Mouse (Mus musculus) heart, postnatal 36 days (tissue): ENCODE measurements around the gene Galntl6. TPM values are rescaled to one million over a fixed set of nuclear protein-coding genes. Genes with fewer than 3 reads are reported as not detected.
"Not testable (repeated sequence)": the region's sequence is repeated elsewhere in the genome, so short reads cannot be mapped to it uniquely, and the experiment has no call there.

Experiments
- DNase-seq, 2 experiments: peaks; one replicate each; pipeline ENCODE4 v3.0.0; 2021 to 2022
- intact Hi-C: fragments of 180-260 bp; cut with DNase I; formaldehyde crosslinking; loops from one replicate; pipeline ENCODE4 v1.15.1; 2025
- total RNA-seq, 2 experiments: library from RNA; stranded (reverse); gene quantifications; 2 replicates each; pipeline ENCODE4 v1.2.3; 2021

Galntl6 gene
- total RNA-seq, 2 experiments from 2014 or later, result not detected

GRCm38 (mm10) chr8:57779551-57779950 lies 1132.9 kb downstream of the Galntl6 start:
- intact Hi-C loops, result no loop called here

GRCm38 (mm10) chr8:57777988-57778721 lies 1134.3 kb downstream of the Galntl6 start:
- intact Hi-C loops, result no loop called here
- DNase-seq, result no peak

More at GRCm38 (mm10) chr8:57779551-57779950, 1132.9 kb downstream of the Galntl6 start:
- no peak for DNase-seq

GRCm38 (mm10) chr8:57776723-57777122 lies 1135.7 kb downstream of the Galntl6 start:
- intact Hi-C loops, result no loop called here
- no peak for DNase-seq

GRCm38 (mm10) chr8:57772732-57773265 lies 1139.6 kb downstream of the Galntl6 start:
- no peak for DNase-seq
- intact Hi-C loops, result no loop called here

- DNase-seq, result no peak
- intact Hi-C loops, result no loop called here
These were observed 1144.9 kb downstream of the Galntl6 start for GRCm38 (mm10) chr8:57767541-57767940.

GRCm38 (mm10) chr8:57766471-57767065 lies 1145.9 kb downstream of the Galntl6 start:
- intact Hi-C loops, result no loop called here
- DNase-seq, result no peak

GRCm38 (mm10) chr8:57765726-57766351 lies 1146.6 kb downstream of the Galntl6 start:
- no peak for DNase-seq

GRCm38 (mm10) chr8:57765192-57765591 lies 1147.2 kb downstream of the Galntl6 start:
- intact Hi-C loops, result no loop called here
- DNase-seq, result no peak

More at GRCm38 (mm10) chr8:57765726-57766351, 1146.6 kb downstream of the Galntl6 start:
- intact Hi-C loops, result no loop called here

- intact Hi-C loops, DNase-seq: not testable (repeated sequence)
These were observed 1149.8 kb downstream of the Galntl6 start for GRCm38 (mm10) chr8:57762622-57763021.

GRCm38 (mm10) chr8:57760921-57761320 lies 1151.5 kb downstream of the Galntl6 start:
- intact Hi-C loops, result no loop called here
- DNase-seq, result no peak

GRCm38 (mm10) chr8:57758857-57759256 lies 1153.6 kb downstream of the Galntl6 start:
- no peak for DNase-seq
- intact Hi-C loops, result no loop called here

- DNase-seq, result no peak
- intact Hi-C loops, result no loop called here
These were observed 1155.0 kb downstream of the Galntl6 start for GRCm38 (mm10) chr8:57757476-57757875.

- no peak for DNase-seq
- intact Hi-C loops, result no loop called here
These were observed 1158.4 kb downstream of the Galntl6 start for GRCm38 (mm10) chr8:57754066-57754465.

GRCm38 (mm10) chr8:57743636-57744035 lies 1168.8 kb downstream of the Galntl6 start:
- no peak for DNase-seq

GRCm38 (mm10) chr8:57741983-57742382 lies 1170.5 kb downstream of the Galntl6 start:
- intact Hi-C loops, result no loop called here
- DNase-seq, result no peak

More at GRCm38 (mm10) chr8:57743636-57744035, 1168.8 kb downstream of the Galntl6 start:
- intact Hi-C loops, result no loop called here

GRCm38 (mm10) chr8:57741309-57741708 lies 1171.1 kb downstream of the Galntl6 start:
- no peak for DNase-seq
- intact Hi-C loops, result no loop called here

GRCm38 (mm10) chr8:57737281-57737680 lies 1175.2 kb downstream of the Galntl6 start:
- intact Hi-C loops, result no loop called here
- no peak for DNase-seq

GRCm38 (mm10) chr8:57732795-57733194 lies 1179.6 kb downstream of the Galntl6 start:
- intact Hi-C loops, result no loop called here
- DNase-seq, result no peak

- intact Hi-C loops, result no loop called here
- no peak for DNase-seq
These were observed 1180.8 kb downstream of the Galntl6 start for GRCm38 (mm10) chr8:57731666-57732065.

- intact Hi-C loops, result no loop called here
- no peak for DNase-seq
These were observed 1184.2 kb downstream of the Galntl6 start for GRCm38 (mm10) chr8:57728276-57728675.
